Mouse (Mus musculus) ovary, postnatal 10 days (tissue): Measurements from ENCODE around the gene Cblb.
A peak's percentile ranks its signal among the peaks of the same experiment; 100 is the strongest.

Source experiments
- DNase-seq: peaks from one replicate; pipeline ENCODE4 v3.0.0; 2022; ENCODE audit warnings: low spot score

Gene Cblb

DNA sequence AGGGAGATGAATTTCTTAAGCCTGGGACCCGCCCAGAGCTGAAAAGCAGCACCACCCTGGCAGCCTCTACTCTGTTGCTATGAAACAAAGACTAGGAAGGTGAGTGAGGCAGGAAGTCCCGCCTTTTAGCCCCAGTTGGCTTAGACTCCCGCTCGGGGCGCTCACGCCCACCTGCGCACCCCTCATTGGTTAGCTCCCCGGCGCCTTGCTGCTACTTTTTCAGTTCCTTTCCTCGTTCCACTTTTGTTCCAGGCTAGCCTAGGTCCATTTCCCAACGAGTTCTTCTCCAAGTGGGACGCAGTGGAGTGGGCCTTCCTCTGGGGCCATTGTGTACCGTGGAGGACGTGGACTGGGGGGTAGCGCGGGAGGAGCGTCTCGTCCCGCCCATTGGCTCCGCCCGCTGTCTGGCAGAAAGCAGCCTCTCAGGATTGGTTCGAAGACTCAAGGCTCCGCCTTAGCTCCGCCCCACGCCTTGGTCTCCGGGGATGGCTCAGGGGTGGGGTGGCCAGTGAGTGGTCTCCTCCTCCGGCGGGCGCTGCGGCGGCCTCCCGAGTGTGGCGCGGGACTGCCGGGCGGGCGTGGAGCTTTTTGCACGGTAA lies at the start of gene Cblb:
TSS of gene Cblb (plus strand) at position 135 of the 599 bp plus-strand sequence.
- peak; percentile 96 for DNase-seq

DNA sequence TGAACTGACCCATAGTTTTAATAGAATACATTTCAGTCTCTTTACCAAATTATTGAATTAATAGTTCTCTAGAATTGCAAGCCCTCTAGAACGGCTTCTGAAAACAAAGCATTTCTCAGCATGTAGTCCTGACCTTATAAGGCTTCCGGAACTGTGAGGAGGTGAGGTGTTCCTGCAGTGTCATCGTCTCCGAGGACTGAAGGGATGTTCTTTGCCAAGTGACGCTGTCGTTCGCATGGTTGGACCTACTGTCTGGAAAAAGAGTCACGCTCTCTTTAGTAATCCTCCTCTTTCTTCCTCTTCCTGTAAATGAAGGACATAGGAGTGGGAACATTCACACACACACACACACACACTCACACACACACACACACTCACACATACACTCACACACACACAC lies 45.6 kb upstream of the Cblb start:
- DNase-seq: no peak

DNA sequence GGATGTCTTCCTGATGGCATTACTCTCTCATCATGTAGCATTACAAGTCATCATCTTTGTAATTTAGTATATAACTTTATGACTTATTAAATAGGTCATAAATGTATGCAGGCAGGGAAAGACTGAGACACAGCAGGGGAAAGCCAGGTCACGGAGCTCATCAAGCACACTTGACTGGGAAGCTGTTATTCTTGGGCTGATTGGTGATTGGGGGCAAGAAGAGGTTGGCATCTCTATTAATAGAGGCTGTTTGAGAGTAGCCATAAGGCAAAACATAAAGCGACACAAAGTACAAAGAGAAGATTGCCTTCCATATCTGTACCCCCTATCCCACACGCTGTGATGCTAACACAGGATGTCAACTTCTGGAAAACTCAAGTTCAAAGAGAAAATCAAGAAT lies 44.8 kb upstream of the Cblb start:
- DNase-seq: no peak

DNA sequence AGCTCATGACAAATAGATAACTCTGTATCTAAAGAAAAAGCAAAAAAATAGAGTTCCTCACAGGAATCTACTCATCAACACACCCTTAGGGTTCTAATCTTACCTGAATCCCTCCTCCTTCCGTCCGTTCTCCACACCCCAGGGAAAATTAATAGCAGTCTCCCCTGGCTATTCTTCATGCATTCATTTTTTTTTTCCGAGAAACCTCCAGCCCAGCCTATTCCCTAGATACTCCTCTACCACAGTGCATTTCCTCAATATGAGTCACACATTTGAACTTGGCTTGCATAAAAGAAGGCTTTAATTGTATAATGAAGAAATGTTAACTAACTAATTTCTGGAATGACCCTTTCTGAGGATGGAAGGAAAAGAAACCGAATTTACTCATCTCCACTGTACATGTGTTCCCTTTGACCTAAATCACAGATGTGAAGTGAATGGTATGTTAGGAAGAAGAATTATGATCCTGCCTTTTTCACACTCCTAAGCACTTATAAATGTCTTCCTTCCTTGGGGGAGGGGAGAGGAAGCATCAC lies 43.9 kb upstream of the Cblb start:
- DNase-seq: no peak

DNA sequence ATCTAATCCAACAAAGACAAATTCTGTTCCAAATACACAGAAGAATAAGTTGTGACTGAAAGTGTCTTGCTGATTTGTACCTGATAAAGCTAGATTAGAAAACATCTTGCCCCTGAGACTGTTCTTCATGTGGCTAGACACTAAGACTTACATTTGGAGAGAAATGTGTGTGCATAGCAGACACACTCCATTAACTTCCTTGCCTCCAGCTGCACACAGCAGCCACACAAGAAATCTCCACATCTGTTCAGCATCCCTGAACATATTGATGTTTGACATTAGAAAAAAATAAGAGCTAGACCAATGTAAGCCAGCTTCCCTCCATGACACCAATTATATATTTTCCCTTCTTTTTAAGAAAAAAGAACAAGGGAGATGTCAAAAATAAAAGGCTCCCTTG lies 43.0 kb upstream of the Cblb start:
- no peak for DNase-seq

DNA sequence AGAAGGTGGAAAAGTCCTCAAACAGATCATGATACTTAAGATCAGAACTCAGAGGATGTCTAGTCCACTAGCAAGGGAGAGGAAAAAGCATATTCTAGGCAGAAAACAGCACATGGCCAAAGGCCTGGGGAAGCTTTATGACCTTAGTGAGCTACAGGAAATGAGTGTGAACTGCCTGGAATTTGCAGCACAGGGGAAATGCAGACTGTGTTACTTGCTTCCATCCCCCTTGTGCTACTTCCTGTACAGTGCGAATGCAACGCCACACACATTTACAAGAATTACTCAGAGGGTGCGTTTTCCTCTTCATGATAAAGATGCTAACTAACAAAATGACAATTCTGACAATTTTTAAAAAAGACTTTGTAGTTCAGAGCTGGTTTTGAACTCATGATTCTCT lies 41.8 kb upstream of the Cblb start:
- no peak for DNase-seq

DNA sequence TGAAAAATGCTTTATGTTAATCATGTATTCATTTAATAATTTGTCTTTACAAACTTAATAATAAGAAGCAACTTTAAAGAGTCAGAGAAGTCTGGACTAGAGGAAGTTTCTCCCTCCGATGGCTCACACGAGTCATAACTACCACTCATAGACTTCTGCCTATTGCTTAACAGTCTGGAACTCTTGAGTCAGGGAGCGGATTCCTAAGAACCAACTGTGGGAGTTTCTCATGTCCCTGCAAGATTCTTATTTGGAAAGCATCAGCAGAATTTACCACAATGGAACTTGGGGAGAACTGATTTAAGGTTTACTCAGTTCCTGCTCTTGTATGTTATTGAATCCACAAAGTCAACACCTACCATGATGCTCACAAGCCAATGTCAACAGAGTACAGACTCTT lies 31.0 kb upstream of the Cblb start:
- no peak for DNase-seq

DNA sequence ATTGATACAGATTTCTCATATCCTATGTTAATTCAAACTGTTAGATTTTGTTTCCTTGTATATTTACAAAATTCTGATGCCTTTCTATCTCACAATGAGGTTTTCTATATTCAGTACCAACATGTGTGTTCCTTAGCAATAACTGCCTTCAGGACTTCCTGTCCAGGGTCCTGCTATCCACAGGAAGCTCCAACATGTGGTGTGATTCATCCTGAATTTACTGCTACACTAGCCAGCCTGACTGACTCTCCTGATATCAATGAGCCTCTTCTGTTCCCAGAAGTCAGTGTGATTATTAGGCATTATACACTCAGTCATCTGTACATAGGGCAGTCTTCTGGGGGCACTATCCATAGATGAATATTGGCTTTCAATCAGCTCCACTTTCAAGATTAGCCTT lies 30.2 kb upstream of the Cblb start:
- DNase-seq: no peak

DNA sequence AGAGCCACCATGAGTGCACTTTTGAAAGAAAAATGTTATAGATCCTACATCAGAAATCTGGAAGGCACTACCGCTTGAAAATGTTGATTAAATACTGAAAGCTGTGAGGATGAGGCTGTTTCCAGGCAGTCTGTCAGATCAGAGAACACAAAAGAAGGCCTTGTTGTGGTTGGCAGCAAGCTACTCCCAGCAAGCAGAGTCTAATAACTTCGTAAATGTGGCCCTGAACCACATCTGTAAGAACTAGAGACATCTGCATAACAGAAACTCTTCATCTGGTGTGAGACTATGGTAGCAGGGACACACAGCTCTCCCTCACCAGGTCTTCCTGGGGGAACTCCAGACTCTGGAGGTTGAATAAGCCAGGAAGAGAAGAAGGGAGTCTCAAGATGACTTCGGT lies 24.0 kb upstream of the Cblb start:
- DNase-seq: no peak

DNA sequence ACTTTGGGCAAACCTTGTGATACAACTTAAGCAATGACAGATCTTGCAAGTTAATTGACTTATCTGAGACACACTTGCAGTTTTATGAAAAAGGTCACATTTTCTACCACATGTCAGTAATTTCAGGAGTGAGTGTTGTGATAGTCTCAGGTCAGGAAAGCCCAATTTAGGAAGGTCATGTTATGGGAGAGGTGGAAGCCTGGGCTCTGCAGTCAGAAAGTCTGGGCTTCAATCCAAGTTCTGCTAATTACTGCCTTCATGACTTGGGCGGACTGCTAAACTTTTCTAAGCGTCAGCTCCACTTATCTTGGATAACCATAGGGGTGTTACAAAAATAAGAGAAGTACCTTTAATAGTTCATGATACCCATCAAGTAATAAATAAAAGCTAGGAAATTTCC lies 22.6 kb upstream of the Cblb start:
- DNase-seq: no peak

DNA sequence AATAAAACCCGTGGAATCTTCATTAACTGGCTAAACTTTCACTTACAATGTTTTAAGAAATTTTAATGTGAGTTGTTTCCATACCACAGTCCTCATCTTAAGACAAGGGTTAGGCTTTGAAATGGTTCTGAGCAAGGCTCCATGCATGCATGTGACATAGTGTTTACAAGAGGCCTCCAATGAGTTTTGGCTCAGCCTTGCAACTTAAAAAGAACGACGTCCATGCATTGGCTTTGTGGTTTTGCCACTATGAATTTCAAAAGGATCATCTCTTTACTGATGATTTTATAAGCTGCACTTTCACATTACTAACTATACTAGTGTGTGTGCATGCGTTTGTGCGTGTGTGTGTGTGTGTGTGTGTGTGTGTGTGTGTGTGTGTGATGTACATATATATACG lies 21.6 kb upstream of the Cblb start:
- DNase-seq: no peak

DNA sequence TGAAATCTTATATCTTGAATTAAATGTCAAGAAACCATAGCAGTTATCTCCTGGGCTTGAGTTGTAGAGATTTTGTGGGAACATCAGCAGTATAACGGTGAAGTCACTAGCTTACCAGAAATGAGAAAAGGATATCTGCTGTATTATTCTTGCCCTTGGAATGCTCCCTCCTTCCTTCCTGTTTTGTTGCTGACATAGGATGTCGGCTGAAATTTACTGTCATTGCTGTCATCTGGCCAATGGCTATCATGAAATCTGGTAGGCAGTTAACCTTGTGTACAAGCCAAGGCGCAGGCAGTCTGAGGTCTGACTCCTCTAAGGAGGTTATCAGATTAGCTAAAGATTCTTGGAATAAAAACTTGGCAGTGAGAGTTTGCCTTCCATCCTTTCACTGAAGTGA lies 18.0 kb upstream of the Cblb start:
- no peak for DNase-seq

DNA sequence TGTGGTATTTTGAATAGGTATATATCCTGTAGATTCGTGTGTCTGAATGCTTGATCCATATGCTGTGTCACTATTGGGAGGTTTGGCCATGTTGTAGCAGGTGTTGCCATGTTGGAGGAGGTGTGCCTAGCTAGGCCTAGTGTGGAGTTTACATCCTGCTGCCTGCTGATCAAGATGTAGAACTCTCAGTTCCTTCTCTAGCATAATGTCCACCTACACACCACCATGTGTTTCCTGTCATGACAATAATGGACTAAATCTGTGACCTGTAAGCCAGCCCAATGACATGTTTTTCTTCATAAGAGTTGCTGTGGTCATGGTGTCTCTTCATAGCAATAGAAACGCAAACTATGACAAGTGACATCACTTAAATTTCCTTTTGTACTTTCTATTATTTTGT lies 17.2 kb upstream of the Cblb start:
- DNase-seq: no peak

DNA sequence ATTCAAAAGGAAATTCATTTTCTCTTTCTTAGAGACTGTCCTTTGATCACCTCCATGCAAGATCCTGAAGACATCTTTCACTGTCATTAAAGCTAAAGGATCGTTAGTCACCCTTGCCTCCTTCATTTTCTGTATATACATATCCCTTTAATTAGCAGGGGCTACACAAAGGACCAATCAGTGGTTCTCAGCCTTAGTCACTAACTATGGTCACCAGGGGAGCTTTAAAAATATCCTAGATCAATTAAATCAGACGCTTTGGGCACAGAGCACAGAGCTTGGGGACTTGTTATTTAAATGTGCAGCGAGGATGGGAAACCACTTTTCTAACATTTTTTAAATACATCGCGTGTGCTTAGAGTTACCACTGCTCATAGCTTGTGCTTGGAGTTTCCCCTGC lies 7.6 kb upstream of the Cblb start:
- no peak for DNase-seq

DNA sequence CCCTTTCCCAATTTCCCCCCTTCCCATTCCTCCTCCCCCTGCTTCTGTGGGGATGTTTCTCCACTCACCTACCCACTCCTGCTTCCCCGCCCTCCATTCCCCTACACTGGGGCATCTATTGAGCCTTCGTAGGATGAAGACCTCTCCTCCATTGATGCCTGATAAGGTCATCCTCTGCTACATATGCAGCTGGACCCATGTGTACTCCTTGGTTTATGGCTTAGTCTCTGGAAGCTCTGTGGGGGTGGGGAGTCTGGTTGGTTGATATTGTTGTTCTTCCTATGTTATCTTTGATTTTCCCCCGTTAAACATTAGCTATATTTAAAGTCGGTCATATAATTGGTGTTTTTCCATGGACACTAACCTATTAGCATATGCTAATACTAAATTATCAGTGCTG lies 3.7 kb upstream of the Cblb start:
- no peak for DNase-seq

DNA sequence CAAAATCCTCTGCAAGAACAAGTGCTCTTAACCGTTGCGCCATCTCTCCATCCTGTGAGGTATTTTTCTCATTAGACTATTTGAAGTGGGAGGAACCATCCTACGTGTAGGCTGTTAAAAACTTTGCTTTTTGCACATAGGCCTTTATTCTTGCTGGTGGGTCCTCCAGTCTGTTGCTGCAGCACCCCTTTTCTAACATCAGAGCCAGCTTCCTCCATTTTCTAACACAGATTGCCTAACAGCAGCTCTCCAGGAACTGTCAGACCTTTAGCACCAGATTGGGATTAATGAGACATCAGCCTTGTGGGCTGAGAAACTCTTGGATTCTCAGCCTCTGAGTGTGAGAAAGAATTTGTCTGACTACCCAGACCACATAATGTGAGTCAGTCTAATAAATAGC lies 2.0 kb upstream of the Cblb start:
- no peak for DNase-seq

DNA sequence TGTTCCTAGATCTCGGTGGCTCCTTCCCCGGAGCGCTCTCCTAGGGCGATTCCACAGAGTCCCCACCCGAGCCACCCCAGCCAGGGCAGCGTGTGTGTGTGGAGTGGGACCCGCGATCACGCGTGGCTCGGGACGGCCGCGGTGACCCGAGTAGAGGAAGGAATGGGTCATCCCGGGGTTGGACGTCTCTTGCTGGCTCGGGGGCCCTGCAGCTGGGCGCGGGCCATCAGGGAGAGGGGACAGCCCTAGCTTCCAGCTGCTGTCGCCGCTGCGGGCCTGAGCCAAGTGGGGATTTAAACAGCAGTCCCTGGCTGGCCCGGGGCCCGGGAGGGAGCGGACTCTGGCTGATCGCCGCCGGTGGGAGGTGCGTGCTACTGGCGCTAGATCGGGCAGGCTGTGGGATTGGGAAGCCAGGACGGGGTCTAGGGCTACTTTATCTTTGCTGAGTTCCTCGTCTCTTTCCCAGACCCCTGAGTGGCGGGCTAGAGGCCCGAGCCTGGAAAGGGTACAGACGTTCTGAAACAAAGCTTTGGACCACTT lies 757 bp downstream of the Cblb start:
- peak; percentile 97 for DNase-seq

DNA sequence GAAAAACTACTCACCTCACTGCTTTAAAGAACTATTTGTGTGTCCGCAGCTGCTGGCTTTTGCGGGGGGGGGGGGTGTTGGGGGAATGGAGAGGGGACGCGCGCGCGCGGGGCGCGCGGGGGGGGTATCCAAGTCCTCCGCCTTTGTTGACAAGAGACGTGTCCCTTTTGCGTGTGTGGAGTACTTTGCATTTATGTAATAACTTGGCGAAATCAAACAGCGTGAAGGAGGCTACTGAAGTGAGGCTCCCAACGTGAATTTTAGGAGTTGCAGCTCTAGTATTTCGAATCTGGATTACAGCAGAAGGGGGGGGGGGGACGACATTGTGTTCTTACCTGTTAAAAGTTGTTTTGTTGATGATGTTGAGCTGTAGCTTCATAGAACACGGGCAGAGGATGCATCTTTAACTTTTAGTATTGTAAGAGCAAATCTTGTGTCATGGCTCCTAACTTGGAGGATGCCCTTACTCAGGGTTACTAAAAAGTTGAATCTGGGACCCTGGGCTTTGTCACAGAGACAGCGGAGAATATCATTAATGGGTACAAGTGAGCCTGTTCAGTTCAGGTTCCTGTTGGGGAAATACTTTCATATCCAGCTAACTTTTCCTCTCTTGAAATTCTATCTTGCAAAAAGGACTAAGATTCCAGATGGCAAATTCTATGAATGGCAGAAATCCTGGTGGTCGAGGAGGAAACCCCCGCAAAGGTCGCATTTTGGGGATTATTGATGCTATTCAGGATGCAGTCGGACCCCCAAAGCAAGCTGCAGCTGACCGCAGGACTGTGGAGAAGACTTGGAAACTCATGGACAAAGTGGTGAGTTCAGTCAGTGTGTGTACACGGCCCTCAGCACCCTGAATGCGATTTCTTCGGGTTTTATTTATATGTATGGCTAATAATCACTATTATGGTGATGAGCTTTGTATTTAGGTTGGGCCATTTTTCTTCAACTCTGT lies 1.6 kb downstream of the Cblb start:
- DNase-seq: no peak

DNA sequence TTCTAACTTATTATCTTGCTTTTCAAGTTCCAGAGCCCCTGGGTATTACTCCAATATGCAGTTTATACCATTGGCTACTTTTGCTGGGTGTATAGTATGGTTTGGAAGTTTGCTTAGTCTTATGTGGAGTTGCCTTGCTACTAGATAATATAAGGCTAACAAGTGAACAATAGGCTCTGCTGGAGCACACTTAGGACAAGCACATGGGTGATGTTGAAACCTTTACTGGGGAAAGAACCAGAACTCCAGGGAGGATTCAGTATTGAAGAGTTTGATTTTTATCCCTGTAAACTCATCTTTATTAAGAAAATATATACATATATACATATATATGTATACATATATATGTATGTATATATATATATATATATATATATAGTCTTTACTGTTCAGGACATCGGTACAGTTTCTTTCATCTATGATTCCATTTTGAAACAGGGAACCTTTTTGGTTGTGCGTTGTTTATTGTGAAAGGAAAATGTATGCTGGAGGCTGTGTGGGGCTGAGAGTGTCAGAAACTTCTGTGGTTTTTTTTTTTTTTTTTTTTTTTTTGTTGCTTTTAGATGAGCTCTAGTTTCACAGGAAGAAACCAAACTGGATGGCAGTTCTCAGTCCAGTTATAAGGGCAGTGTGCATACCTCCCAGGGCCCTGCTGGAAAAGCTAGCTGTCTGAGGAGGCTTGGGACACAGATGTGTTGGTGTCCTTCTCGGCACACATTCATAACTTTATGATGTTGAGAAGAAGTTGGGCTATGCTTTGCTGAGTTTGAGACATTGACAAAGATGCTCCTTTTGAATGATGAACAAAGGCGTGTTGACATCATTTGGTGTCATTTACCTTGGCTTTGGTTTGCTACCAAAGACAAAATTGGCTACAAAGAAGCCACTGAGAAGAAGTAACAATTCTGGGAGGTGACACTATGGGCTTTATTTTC lies 2.6 kb downstream of the Cblb start:
- no peak for DNase-seq

DNA sequence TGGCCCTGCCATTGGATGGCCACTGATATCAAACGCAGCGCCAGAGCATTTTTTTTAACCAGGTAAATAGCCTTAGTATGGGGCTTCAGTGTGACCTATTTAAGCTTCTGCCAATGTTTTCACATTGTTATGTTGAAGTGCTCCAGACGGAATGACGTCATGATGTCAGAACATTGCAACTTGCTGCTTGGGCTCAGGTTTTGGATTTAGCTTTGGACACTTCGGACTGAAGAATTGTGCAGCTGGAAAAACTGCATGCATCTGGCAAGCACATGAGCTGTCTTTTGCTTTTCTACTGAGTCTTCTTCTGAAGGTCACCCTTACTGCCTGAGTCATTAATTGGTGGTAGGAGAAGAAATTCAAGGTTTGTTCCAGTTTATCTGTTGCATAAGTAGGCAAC lies 3.3 kb downstream of the Cblb start:
- DNase-seq: no peak

DNA sequence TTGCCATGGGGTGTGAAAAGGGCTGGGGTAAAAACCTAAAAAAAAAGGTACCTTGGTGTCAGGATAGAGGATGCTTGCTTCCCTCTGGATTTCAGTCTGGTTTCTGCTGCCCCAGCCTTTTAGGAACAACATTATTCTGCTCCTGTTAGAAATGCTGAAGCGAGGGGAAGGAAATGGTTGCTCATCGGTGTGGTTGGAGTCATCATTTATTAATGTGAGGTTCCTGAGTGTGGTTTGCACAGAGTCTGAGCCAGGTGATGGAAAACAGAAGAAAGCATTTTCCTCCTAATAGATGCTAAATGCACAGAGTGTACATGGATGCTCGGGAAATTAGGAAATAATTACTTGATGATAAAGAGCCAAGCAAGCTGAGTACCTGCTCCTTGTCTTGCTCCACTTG lies 5.3 kb downstream of the Cblb start:
- DNase-seq: no peak

DNA sequence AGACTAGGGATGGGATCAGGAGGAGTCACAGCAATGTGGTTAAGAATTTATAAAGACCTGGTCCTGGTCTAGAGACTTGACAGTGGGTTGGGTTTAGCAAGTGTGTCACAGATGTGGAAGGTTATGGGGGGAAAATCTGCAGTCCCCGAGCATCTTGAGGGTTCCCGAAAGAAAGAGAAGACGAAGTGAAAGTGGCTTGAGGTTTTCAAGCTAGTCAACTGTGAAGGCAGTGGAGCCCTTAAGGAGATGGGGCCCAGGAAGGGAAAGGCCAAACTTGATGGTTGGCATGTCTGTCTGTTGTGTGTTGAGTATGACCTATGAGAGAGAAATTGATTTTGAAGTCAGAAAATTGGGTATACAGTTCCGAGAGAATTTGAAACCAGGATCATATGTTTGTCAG lies 7.3 kb downstream of the Cblb start:
- no peak for DNase-seq
